Mouse (Mus musculus) intestine, embryonic 15.5 days (tissue): ENCODE data around the gene Dock4. TPM values are rescaled to one million over a fixed set of nuclear protein-coding genes. Genes with fewer than 3 reads are reported as not detected.

ENCODE experiments used
- ATAC-seq: fragments of 200-750 bp; cut with Nextera tagmentation; 2 replicates; pipeline ENCODE4 v1.8.0; 2017; ENCODE audit warnings: moderate TSS enrichment, moderate library complexity
- H3K27ac ChIP-seq: fragments of 300-500 bp; sonication (generic); 2 replicates; pipeline ENCODE4 v1.5.1; 2015; ENCODE audit warnings: mild to moderate bottlenecking, inconsistent platforms
- H3K27me3 ChIP-seq: fragments of 300-500 bp; sonication (generic); replicated peaks from 2 replicates; pipeline ENCODE4 v1.6.1; 2015; ENCODE audit warnings: inconsistent platforms
- H3K36me3 ChIP-seq: fragments of 300-500 bp; sonication (generic); 2 replicates; pipeline ENCODE4 v1.6.1; 2015; ENCODE audit warnings: inconsistent platforms
- H3K4me1 ChIP-seq: fragments of 300-500 bp; sonication (generic); replicated peaks from 2 replicates; pipeline ENCODE4 v1.6.1; 2015; ENCODE audit warnings: inconsistent platforms
- H3K4me2 ChIP-seq: fragments of 300-500 bp; sonication (generic); replicated peaks from 2 replicates; pipeline ENCODE4 v1.6.1; 2015; ENCODE audit warnings: mild to moderate bottlenecking, inconsistent platforms
- H3K4me3 ChIP-seq: fragments of 300-500 bp; sonication (generic); replicated peaks from 2 replicates; pipeline ENCODE4 v1.5.1; 2015; ENCODE audit warnings: inconsistent platforms
- H3K9ac ChIP-seq: fragments of 300-500 bp; sonication (generic); 2 replicates; pipeline ENCODE4 v1.6.1; 2015; ENCODE audit warnings: inconsistent platforms
- H3K9me3 ChIP-seq: fragments of 300-500 bp; sonication (generic); 2 replicates; pipeline ENCODE4 v1.6.1; 2016; ENCODE audit warnings: inconsistent platforms
- WGBS: fragments of 180-500 bp; shearing (Covaris S2); methylation state at CpG from one replicate; pipeline ENCODE4 v1.1.7; 2015; 5-methylcytosine and 5-hydroxymethylcytosine counted together
- polyA plus RNA-seq: library from polyadenylated mRNA; unstranded; fragments of >200 nt; fragmentation: Nextera tagmentation; extraction: Ambion mirVana; gene quantifications from 2 replicates; pipeline ENCODE4 v1.2.1, GENCODE M21; 2015

Dock4 gene
- polyA plus RNA-seq, 1 experiment from 2014 or later: 5.7 TPM

DNA sequence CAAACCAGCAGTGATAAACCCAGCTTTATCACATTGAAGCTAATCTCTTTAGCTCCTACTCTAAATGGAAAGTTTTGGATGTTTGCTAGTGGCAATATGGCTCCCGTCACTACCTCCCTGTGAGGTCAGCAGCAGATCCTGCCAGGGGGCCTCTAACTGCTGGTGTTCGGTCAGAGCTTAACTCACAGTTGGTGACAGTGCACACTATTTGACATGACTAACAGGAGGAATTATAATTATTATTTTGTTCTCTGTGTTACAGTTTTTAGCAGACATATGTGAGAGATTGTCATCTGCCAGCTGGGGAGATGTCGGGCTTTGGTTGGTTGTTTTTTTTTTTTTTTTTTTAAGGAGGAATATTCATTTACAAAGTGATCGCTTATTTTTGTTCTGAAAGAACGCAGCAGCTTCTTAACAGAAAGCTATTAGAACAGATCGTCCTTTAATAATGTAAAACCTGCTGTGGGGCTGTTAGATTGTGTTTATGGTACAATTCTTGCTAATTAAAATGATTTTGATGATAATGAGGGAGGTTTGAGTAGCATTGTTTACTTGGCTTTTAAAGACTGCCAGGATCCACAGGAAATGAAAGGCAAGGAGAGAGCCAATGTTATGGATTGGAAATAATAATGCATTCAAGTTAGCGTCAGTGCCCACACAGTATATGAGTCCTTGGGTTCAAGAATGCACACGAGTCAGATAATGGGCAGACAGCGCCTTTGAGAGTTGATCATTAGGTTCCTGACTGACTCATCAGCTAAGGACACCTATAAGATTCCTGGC lies 352.0 kb downstream of the Dock4 start:
- no peak overlapping the region for H3K4me3 ChIP-seq
- H3K4me2 ChIP-seq: no peak overlapping the region
- H3K9me3 ChIP-seq: no peaks in the 10 kb centered on the region
- ATAC-seq: no peak
- H3K9ac ChIP-seq: no peak overlapping the region
- peaks cover 6% of the 10 kb centered on the region; the same call in 1 of the 2 replicates for H3K4me1 ChIP-seq
- no peak overlapping the region for H3K27ac ChIP-seq
- H3K36me3 ChIP-seq: no peaks in the 10 kb centered on the region
- H3K27me3 ChIP-seq: no peaks in the 10 kb centered on the region
- WGBS: 67% methylated on average over 9 of the region's 9 CpGs

DNA sequence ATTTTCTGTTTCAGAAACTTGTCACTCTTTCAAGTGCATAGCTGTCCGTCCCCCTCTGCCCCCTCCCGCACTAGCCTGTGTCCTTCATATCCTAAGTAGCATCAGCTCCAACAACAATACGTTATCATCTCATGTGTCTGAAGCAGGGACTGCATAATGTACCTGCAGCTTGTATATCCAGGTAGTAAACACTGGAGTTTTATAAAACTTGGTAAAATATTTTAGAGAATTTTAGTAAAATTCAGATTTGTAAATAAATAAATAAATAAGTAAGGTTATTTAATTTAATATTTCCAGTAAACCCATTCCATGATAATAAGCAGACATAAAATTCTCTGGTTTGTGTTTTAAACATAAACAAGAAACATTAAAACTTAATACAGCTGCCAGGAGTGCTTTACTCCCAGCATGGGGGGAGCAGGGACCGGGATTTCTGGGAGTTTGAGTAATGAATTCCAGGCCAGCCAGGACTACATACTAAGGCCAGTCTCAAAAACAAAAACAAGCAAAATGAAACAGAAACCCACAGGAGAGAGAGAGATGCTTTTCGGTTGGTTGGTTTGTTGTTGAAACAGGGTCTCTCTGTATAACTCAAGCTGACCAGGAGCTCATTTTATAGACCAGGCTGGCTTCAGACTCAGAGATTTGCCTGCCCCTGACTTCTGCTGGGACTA lies 352.7 kb downstream of the Dock4 start:
- ATAC-seq: no peak
- Histone ChIP-seq H3K4me3 (no peak overlapping the region), H3K4me1 (peaks cover 6% of the 10 kb centered on the region; the same call in 1 of the 2 replicates), H3K27ac (no peak overlapping the region), H3K27me3 (no peaks in the 10 kb centered on the region), H3K36me3 (no peaks in the 10 kb centered on the region), H3K4me2 (no peak overlapping the region), H3K9ac (no peak overlapping the region), H3K9me3 (no peaks in the 10 kb centered on the region)
- WGBS: 74% methylated on average over 5 of the region's 5 CpGs

DNA sequence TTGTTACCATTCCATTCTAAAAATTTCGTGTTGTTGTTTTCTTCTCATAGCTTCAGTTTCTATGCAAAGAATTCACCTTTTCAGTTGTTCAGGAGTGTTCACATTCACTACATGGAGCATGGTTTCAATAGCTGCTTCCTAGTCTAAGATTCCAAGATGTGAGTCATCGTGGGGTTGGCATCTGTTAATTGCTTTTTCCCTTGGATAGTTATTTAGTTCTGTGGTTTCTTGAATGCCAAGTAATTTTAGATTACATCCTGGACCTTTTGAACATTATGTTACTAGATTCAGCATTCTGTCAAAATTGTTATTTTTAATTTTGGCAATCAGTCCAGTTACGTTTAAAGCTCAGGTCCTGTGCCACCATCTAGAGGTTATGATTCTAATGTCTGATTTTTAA lies 355.7 kb downstream of the Dock4 start:
- Histone ChIP-seq H3K9me3 (no peaks in the 10 kb centered on the region), H3K9ac (no peak overlapping the region), H3K27ac (no peak overlapping the region), H3K36me3 (no peaks in the 10 kb centered on the region), H3K4me3 (no peak overlapping the region), H3K27me3 (no peaks in the 10 kb centered on the region), H3K4me2 (no peak overlapping the region), H3K4me1 (peaks cover 6% of the 10 kb centered on the region; the same call in 1 of the 2 replicates)
- WGBS: 76% methylated on average over 3 of the region's 3 CpGs
- ATAC-seq: no peak

DNA sequence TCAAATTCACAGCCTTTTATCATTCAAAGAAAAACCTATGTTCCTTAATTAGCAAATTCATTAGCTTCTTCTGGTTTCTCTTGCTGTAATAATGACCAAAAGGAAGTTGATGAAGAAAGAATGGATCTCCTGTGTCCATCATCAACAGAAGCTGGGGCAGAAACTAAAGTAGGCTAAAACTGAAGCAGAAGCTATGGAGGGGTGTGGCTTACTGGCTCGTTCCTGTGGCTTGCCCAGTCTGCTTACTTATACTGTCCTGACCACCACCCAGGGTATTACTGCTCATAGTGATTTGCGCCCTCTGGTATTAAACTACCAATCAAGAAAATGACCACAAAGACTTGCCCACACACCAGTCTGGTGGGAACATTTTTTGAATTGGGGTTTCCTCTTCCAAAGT lies 359.5 kb downstream of the Dock4 start:
- H3K4me1 ChIP-seq: no peaks in the 10 kb centered on the region
- H3K4me2 ChIP-seq: no peak overlapping the region
- no peak for ATAC-seq
- H3K27ac ChIP-seq: no peak overlapping the region
- no peaks in the 10 kb centered on the region for H3K36me3 ChIP-seq
- WGBS: 75% methylated on average over 2 of the region's 2 CpGs
- H3K9me3 ChIP-seq: no peaks in the 10 kb centered on the region
- no peak overlapping the region for H3K9ac ChIP-seq
- H3K4me3 ChIP-seq: no peak overlapping the region
- H3K27me3 ChIP-seq: no peaks in the 10 kb centered on the region

DNA sequence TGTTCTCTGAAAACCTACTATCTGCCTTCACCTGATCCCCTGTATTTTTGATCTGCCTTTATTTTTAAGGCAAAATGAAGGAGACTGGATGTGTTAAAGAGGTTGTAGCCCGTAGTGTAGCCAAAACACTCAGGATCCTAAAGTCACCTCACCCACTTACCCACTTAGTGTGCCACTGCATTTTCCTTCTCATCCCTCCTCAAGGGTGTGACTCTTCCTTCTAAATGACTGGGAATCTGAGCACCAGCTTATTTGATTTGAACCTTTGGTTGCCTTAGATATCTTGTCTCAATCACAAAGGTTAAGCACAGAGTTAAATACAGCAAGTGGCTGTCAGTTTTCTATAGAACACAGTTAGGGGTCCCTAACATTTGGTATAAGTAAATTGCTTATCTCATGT lies 362.2 kb downstream of the Dock4 start:
- ATAC-seq: no peak
- Histone ChIP-seq H3K4me2 (no peak overlapping the region), H3K9ac (no peak overlapping the region), H3K27me3 (no peaks in the 10 kb centered on the region), H3K9me3 (no peaks in the 10 kb centered on the region), H3K27ac (no peak overlapping the region), H3K4me3 (no peak overlapping the region), H3K36me3 (no peaks in the 10 kb centered on the region), H3K4me1 (no peaks in the 10 kb centered on the region)
- 88% methylated on average over 1 of the region's 1 CpGs for WGBS

DNA sequence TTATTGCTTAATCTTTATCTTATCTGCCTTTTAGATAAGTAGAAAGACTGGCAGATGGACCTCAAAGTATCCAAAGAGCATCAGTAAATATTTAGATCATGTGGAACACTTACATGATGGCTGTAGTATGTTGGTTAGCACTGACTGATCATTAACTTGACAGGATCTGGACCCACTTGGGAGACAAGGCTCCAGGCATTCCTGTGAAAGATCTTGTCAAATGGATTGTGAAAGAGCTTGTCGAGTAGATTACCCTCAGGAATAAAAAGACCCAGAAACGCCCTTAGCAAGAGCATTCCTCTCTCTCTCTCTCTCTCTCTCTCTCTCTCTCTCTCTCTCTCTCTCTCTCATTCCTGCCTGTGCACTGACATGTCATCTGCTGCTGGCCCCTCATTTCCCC lies 367.7 kb downstream of the Dock4 start:
- 32% methylated on average over 2 of the region's 2 CpGs for WGBS
- no peak for ATAC-seq
- Histone ChIP-seq H3K27ac (no peak overlapping the region), H3K4me1 (no peaks in the 10 kb centered on the region), H3K9me3 (no peaks in the 10 kb centered on the region), H3K9ac (no peak overlapping the region), H3K4me3 (no peak overlapping the region), H3K27me3 (no peaks in the 10 kb centered on the region), H3K36me3 (no peaks in the 10 kb centered on the region), H3K4me2 (no peak overlapping the region)

DNA sequence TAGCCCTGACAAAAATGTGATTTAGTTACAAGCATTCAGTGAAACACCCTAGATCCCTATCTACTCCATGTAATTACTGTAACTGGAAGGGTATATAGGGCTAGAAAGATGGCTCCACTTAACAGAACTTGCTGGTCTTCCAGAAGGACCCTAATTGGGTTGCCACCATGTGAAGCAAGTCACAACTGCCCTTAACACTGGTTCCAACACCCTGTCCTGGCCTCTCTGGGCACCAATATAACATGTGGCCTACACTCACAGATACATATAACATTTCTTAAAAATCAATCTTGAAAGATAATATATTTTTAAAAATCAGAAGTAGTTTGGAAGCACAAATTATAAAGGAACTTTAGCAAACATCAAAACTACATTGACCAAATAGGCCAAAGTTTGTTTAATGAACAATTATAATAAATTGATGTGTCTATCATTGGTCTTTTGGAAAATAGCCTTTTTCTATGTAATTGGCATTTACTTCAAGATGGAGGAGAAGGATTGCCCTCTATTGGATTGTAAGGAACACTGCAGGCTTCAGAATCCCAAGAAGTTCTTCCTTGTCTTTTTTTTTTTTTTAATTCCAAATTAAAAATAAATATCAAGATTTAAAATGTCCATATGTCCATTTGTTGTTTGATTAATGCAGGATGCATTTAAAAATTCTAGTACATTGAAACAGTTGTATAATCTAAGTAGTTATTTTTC lies 369.1 kb downstream of the Dock4 start:
- Histone ChIP-seq H3K36me3 (no peaks in the 10 kb centered on the region), H3K4me1 (no peaks in the 10 kb centered on the region), H3K4me3 (no peak overlapping the region), H3K9me3 (no peaks in the 10 kb centered on the region), H3K27ac (no peak overlapping the region), H3K27me3 (no peaks in the 10 kb centered on the region), H3K4me2 (no peak overlapping the region), H3K9ac (no peak overlapping the region)
- ATAC-seq: no peak

DNA sequence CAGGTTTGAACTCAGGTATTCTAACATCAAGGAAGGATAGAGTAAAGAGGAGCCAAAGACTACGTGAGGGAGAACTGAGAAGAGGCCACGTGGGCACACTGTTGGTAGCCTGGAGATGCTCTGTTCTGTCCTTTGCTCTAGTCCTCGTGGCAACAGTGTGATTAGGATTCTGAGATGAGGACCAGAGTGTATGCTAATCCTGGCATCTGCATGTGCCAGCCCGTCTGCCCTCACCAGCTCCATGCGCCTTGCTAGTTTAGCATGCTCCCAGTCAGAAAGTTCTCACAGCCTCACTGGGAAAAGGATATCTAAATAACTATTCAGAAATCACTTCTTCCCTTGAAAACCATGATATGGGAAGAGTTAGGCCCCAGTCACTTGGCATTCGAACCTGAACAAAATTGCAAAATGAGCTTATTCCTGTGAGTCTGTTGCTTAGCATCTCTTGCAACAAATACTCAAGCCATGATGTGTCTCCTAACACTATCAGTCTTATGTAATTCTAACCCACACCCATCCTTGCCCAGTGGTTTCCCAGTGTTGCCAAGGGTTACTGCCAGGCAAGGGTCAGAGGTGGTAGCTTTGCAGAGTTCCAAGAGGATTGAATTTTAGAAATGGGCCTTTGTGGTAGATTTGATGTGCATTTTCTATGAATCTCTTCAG lies 372.4 kb downstream of the Dock4 start:
- Histone ChIP-seq H3K4me1 (no peaks in the 10 kb centered on the region), H3K36me3 (no peaks in the 10 kb centered on the region), H3K9me3 (no peaks in the 10 kb centered on the region), H3K4me3 (no peak overlapping the region), H3K9ac (no peak overlapping the region), H3K27me3 (no peaks in the 10 kb centered on the region), H3K4me2 (no peak overlapping the region), H3K27ac (no peak overlapping the region)
- WGBS: 93% methylated on average over 6 of the region's 6 CpGs
- ATAC-seq: no peak

DNA sequence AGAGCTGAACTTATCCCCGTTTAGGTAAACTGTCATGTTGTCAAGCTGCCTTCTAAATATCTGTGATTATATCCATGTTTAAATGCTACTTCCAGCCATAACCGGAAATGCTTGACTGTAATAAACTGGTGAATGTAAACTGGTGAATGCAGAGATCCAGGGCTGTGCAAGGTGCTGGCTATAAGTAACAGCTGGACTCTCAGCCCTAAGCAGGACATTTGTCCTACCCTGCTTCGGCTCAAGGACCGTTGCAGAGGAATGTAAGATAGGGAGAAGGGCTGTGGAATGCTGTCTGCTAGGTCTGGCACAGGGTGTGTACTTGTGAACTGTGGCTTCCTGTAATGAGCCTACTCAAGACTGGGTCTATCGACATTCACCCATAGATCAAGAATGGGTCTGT lies 377.9 kb downstream of the Dock4 start:
- Histone ChIP-seq H3K27me3 (no peaks in the 10 kb centered on the region), H3K9ac (no peak overlapping the region), H3K36me3 (no peaks in the 10 kb centered on the region), H3K4me2 (no peak overlapping the region), H3K9me3 (no peaks in the 10 kb centered on the region), H3K4me1 (no peaks in the 10 kb centered on the region), H3K4me3 (no peak overlapping the region), H3K27ac (no peak overlapping the region)
- WGBS: 73% methylated on average over 5 of the region's 5 CpGs
- no peak for ATAC-seq

DNA sequence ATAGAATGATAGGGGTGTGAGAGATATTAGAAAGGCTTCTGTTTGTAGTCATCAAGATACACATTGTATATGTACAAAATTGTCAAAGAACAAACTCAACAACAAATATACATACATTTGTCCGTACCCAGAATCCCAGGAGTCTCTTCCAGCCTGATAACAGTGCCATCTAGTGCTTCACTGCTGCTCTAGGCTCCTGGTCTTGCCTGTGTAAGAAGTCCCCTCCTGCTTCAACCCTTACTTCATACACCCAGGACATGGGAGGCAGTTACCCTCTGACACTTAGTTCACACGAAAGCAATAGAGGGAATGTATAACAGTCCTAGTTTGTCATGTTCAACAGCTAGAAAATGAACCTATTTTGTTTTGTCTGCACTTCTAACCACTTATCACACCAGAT lies 378.5 kb downstream of the Dock4 start:
- no peak overlapping the region for H3K9ac ChIP-seq
- H3K4me2 ChIP-seq: no peak overlapping the region
- H3K27me3 ChIP-seq: no peaks in the 10 kb centered on the region
- no peaks in the 10 kb centered on the region for H3K36me3 ChIP-seq
- H3K4me1 ChIP-seq: no peaks in the 10 kb centered on the region
- WGBS: 64% methylated on average over 2 of the region's 2 CpGs
- no peak for ATAC-seq
- H3K27ac ChIP-seq: no peak overlapping the region
- no peak overlapping the region for H3K4me3 ChIP-seq
- no peaks in the 10 kb centered on the region for H3K9me3 ChIP-seq

DNA sequence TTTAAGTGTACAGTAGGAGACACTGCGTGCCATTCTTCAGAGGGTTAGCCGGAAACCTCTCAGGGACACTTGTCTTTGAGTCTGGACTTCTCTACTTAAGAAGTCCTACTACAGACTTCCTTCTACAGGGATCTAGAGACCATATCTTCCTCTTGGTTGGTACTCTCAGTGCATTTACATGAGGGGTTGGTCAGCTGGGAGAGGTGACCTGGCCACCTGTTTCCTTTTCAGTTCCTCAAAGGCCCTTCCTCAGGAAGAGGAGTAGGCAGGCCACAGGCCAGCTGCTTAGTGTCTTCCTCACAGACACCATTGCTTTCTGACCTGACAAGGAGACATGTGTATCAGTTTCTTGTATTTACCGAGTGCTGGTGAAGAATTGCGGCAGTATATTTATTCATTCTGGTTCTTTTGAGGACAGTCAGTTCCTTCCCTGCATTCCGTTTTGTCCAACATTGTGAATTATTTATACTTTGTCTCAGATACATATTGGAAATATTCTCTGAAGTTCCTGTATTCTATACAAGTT lies 380.2 kb downstream of the Dock4 start:
- Histone ChIP-seq H3K4me3 (no peak overlapping the region), H3K9ac (no peak overlapping the region), H3K9me3 (no peaks in the 10 kb centered on the region), H3K4me1 (no peaks in the 10 kb centered on the region), H3K27me3 (no peaks in the 10 kb centered on the region), H3K4me2 (no peak overlapping the region), H3K27ac (no peak overlapping the region), H3K36me3 (no peaks in the 10 kb centered on the region)
- 66% methylated on average over 5 of the region's 5 CpGs for WGBS
- no peak for ATAC-seq

DNA sequence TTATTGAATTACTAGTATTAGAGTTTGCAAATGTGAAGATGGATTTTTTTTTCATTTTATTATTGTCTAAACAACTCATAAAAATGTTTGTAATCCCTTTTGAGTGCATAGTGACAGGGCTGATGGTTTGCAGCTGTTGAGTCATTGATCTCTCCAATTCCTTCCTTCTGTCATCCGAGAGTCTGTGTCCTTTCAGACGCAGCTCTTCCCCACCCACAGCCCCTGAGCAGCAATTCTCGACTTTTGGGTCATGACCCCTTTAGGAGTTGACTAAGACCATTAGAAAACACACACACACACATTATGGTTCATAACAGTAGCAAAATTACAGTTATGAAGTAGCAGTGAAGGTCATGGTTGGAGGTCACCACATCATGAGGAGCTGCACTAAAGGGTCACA lies 380.7 kb downstream of the Dock4 start:
- Histone ChIP-seq H3K36me3 (no peaks in the 10 kb centered on the region), H3K9ac (no peak overlapping the region), H3K27me3 (no peaks in the 10 kb centered on the region), H3K9me3 (no peaks in the 10 kb centered on the region), H3K4me1 (no peaks in the 10 kb centered on the region), H3K27ac (no peak overlapping the region), H3K4me2 (no peak overlapping the region), H3K4me3 (no peak overlapping the region)
- no peak for ATAC-seq
- 22% methylated on average over 3 of the region's 3 CpGs for WGBS
